Mouse (Mus musculus): ENCODE measurements around the gene Zfp410. TPM values are rescaled to one million over a fixed set of nuclear protein-coding genes. Genes with fewer than 3 reads are reported as not detected.
A peak's percentile ranks its signal among the peaks of the same experiment; 100 is the strongest.

Zfp410 gene
- polyA plus RNA-seq, 2 experiments, result 23.6 to 35.1 TPM

DNA sequence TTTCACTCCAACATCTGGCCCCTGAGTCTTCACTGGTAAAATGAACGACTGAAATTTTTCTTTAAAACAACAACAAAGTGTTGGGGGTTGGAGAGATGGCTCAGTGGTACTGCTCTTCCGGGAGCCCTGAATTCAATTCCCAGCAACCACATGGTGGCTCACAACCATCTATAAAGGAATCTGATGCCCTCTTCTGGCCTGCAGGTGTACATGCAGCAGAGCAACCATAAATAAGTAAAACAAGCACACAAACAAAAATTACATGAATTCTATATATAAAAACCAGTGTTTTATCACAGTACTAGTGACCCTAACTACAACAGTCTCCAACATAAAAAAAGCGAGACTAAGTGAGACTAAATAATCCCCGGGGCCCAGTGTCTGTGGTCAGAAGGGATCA is 39.9 kb upstream of the Zfp410 start:
- Histone ChIP-seq H3K27me3 (ENCODE audit: control insufficient read depth, insufficient read depth, low read length) (no peaks in the 10 kb centered on the region), H3K36me3 (replicated peaks; ENCODE audit: control insufficient read depth, insufficient read depth, low read depth) (no peaks in the 10 kb centered on the region), H3K4me2 (ENCODE audit: low read depth) (no peak overlapping the region), H3K4me1 (replicated peaks; ENCODE audit: control insufficient read depth in 2 of 2, insufficient read depth in 2 of 2, low read length in 1 of 2) (0 out of 4 replicates have a peak, but pooled peaks cover 0 to 2% of the 10 kb centered on the region in 2 experiments), H3K9ac (replicated peaks) (no peak overlapping the region), H3K9me3 (ENCODE audit: control insufficient read depth, low read length) (no peaks in the 10 kb centered on the region), H3K27ac (no peak overlapping the region), H3K4me3 (ENCODE audit: insufficient read depth in 1 of 2, low read depth in 2 of 2, low read length in 2 of 2) (no peak overlapping the region)
- no peak for ATAC-seq (ENCODE audit: insufficient read depth)
- 69% methylated on average over 4 of the region's 4 CpGs for WGBS (ENCODE audit: insufficient replicate concordance)
- TF ChIP-seq EP300 (IDR thresholded peaks at IDR 0.05; ENCODE audit: low read depth) (no peak), CTCF (IDR thresholded peaks at IDR 0.05; ENCODE audit: low read depth) (peak; percentile 49; the same call in 1 of the 2 replicates)
- no peak for DNase-seq (ENCODE audit: low read depth in 3 of 3, low spot score in 3 of 3)

DNA sequence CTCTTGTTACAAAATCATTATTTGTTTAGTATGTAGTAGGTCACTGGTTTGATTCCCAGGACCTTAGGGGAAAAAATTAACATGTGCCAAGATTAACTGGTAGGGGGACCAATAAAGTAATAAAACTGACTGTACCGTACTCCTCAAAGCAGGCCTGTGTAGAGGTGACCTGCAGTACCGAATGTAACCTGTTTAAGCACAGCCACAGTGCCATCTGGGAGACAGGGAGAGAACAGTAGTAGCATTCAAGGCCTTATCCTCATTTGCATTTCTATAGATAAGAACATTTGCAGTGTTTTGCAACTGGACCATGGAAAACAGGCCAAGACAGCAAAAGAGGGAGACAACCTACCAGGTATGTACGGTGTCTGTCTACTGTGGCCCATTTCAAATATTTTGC is 38.8 kb upstream of the Zfp410 start:
- TF ChIP-seq CTCF (IDR thresholded peaks at IDR 0.05; ENCODE audit: low read depth) (no peak), EP300 (IDR thresholded peaks at IDR 0.05; ENCODE audit: low read depth) (no peak)
- H3K4me3 ChIP-seq (ENCODE audit: insufficient read depth in 1 of 2, low read depth in 2 of 2, low read length in 2 of 2), result no peak overlapping the region
- H3K9me3 ChIP-seq (ENCODE audit: control insufficient read depth, low read length), result no peaks in the 10 kb centered on the region
- no peak overlapping the region for H3K27ac ChIP-seq
- H3K9ac ChIP-seq (replicated peaks), result no peak overlapping the region
- no peaks in the 10 kb centered on the region for H3K27me3 ChIP-seq (ENCODE audit: control insufficient read depth, insufficient read depth, low read length)
- no peak for DNase-seq (ENCODE audit: low read depth in 3 of 3, low spot score in 3 of 3)
- no peak for ATAC-seq (ENCODE audit: insufficient read depth)
- 0 out of 4 replicates have a peak, but pooled peaks cover 0 to 2% of the 10 kb centered on the region in 2 experiments for H3K4me1 ChIP-seq (replicated peaks; ENCODE audit: control insufficient read depth in 2 of 2, insufficient read depth in 2 of 2, low read length in 1 of 2)
- H3K36me3 ChIP-seq (replicated peaks; ENCODE audit: control insufficient read depth, insufficient read depth, low read depth), result no peaks in the 10 kb centered on the region
- no peak overlapping the region for H3K4me2 ChIP-seq (ENCODE audit: low read depth)
- 71% methylated on average over 3 of the region's 3 CpGs for WGBS (ENCODE audit: insufficient replicate concordance)

DNA sequence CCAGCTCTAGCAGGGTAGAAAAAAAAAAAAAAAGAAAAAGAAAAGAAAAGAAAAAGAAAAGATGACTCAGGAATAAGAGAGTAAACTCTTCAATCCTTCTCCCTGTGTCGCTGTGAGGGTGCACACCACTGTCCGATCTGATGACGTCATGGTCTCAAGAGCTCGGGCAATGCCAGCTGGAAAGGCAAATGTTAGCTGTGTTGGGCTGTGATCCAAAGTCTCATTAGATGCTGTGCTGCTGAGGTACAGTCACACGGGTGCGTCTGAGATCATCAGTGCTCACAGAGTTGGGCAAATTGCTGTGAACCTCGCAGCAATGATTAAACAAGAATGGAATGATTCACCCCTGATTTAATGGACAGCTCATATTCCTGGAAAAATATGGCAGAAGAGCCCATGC is 37.8 kb upstream of the Zfp410 start:
- no peaks in the 10 kb centered on the region for H3K27me3 ChIP-seq (ENCODE audit: control insufficient read depth, insufficient read depth, low read length)
- H3K36me3 ChIP-seq (replicated peaks; ENCODE audit: control insufficient read depth, insufficient read depth, low read depth), result no peaks in the 10 kb centered on the region
- H3K4me3 ChIP-seq (ENCODE audit: insufficient read depth in 1 of 2, low read depth in 2 of 2, low read length in 2 of 2), result no peak overlapping the region
- 77% methylated on average over 7 of the region's 7 CpGs for WGBS (ENCODE audit: insufficient replicate concordance)
- 0 out of 4 replicates have a peak, but pooled peaks cover 0 to 2% of the 10 kb centered on the region in 2 experiments for H3K4me1 ChIP-seq (replicated peaks; ENCODE audit: control insufficient read depth in 2 of 2, insufficient read depth in 2 of 2, low read length in 1 of 2)
- no peak overlapping the region for H3K4me2 ChIP-seq (ENCODE audit: low read depth)
- TF ChIP-seq EP300 (IDR thresholded peaks at IDR 0.05; ENCODE audit: low read depth), result no peak
- TF ChIP-seq CTCF (IDR thresholded peaks at IDR 0.05; ENCODE audit: low read depth), result no peak
- no peak overlapping the region for H3K27ac ChIP-seq
- H3K9ac ChIP-seq (replicated peaks), result no peak overlapping the region
- DNase-seq (ENCODE audit: low read depth in 3 of 3, low spot score in 3 of 3), result no peak
- H3K9me3 ChIP-seq (ENCODE audit: control insufficient read depth, low read length), result no peaks in the 10 kb centered on the region
- no peak for ATAC-seq (ENCODE audit: insufficient read depth)

DNA sequence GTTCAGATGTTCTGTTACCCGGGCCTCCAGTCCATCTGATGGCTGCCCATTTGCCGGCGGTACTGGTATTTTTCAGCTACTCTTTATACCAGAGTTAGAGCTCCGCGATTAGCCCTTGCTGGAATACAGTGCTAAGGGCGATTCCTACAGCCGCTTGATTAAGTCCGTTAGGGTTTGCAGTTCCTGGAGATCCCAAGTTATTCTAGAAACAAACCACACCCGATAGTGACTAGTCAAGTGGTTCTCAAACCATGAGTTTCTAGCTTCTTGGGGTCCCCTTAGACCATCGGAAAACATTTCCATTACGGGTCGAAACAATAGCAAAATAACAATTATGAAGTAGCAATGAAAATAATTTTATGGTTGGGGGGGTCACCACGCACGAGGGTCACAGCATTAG is 32.3 kb upstream of the Zfp410 start:
- peak overlapping the region; percentile 92 for H3K4me2 ChIP-seq (ENCODE audit: low read depth)
- 56% methylated on average over 14 of the region's 14 CpGs for WGBS (ENCODE audit: insufficient replicate concordance)
- peak overlapping the region; percentile 90 for H3K4me3 ChIP-seq (ENCODE audit: insufficient read depth in 1 of 2, low read depth in 2 of 2, low read length in 2 of 2)
- ATAC-seq (ENCODE audit: insufficient read depth) (no peak), DNase-seq (ENCODE audit: low read depth in 3 of 3, low spot score in 3 of 3) (peak in 1 of 3 experiments; percentile 39)
- no peaks in the 10 kb centered on the region for H3K27me3 ChIP-seq (ENCODE audit: control insufficient read depth, insufficient read depth, low read length)
- peak overlapping the region; percentile 87; the same call in 1 of the 2 replicates for H3K27ac ChIP-seq
- peaks cover 15% of the 10 kb centered on the region in 2 experiments for H3K4me1 ChIP-seq (replicated peaks; ENCODE audit: control insufficient read depth in 2 of 2, insufficient read depth in 2 of 2, low read length in 1 of 2)
- no peaks in the 10 kb centered on the region for H3K9me3 ChIP-seq (ENCODE audit: control insufficient read depth, low read length)
- H3K9ac ChIP-seq (replicated peaks), result peak overlapping the region; percentile 93
- no peak for TF ChIP-seq EP300 (IDR thresholded peaks at IDR 0.05; ENCODE audit: low read depth)
- TF ChIP-seq CTCF (IDR thresholded peaks at IDR 0.05; ENCODE audit: low read depth), result no peak
- no peaks in the 10 kb centered on the region for H3K36me3 ChIP-seq (replicated peaks; ENCODE audit: control insufficient read depth, insufficient read depth, low read depth)

DNA sequence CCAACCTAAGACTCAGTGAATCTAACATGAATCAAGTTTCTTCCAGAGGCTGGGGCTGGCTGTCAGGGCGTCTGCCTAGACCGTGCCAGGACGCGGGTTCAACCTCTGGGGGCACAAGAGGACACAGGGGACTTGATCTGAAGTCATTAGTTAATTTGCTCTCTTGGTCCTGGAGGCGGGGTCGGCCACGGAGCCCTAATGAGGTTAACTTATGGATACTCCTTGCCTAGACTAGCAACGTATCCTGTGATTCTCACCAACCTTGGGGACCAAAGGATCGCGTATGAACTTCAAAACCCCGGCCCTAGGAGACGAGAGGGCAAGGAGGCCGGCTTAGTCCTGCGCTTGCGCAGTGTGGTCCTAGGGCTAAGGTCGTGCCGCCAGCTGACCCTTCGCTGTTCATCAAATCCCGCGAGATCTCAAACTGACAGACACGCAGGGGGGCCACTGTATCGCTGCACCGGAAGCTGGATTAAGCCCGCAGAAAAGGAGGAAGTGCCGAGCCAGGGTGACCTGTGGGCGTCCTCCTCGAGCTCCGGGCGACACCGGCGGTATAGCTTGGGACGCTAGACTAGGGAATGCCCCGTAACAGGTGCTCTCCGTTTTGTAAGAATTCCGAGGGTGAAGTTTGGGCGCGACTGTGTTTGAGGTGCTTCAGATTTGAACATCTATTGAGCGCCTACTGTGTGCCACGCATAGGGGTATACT is 31.6 kb upstream of the Zfp410 start, which contains the start of gene Ptgr2:
Gene Ptgr2, plus strand, starts transcription at position 348 of the 708 bp plus-strand sequence.
- Histone ChIP-seq H3K9ac (replicated peaks) (peak within 1 kb of the TSS; percentile 93), H3K4me3 (ENCODE audit: insufficient read depth in 1 of 2, low read depth in 2 of 2, low read length in 2 of 2) (peak within 1 kb of the TSS; percentile 90), H3K9me3 (ENCODE audit: control insufficient read depth, low read length) (no peaks in the 10 kb centered on the region), H3K27ac (peak within 1 kb of the TSS; percentile 87), H3K4me1 (replicated peaks; ENCODE audit: control insufficient read depth in 2 of 2, insufficient read depth in 2 of 2, low read length in 1 of 2) (peaks cover 15% of the 10 kb centered on the region in 2 experiments), H3K27me3 (ENCODE audit: control insufficient read depth, insufficient read depth, low read length) (no peaks in the 10 kb centered on the region), H3K4me2 (ENCODE audit: low read depth) (peak within 1 kb of the TSS; percentile 92), H3K36me3 (replicated peaks; ENCODE audit: control insufficient read depth, insufficient read depth, low read depth) (peaks cover 2% of the 10 kb centered on the region; the same call in 1 of the 2 replicates)
- ATAC-seq (ENCODE audit: insufficient read depth) (peak; percentile 98), DNase-seq (ENCODE audit: low read depth in 3 of 3, low spot score in 3 of 3) (peak; percentile 97 to 98 (median 97))
- TF ChIP-seq CTCF (IDR thresholded peaks at IDR 0.05; ENCODE audit: low read depth) (peak; percentile 53), EP300 (IDR thresholded peaks at IDR 0.05; ENCODE audit: low read depth) (peak; percentile 65)
- WGBS (ENCODE audit: insufficient replicate concordance), result under 1% methylated on average over 39 of the region's 39 CpGs
